In the genomic region with DNA sequence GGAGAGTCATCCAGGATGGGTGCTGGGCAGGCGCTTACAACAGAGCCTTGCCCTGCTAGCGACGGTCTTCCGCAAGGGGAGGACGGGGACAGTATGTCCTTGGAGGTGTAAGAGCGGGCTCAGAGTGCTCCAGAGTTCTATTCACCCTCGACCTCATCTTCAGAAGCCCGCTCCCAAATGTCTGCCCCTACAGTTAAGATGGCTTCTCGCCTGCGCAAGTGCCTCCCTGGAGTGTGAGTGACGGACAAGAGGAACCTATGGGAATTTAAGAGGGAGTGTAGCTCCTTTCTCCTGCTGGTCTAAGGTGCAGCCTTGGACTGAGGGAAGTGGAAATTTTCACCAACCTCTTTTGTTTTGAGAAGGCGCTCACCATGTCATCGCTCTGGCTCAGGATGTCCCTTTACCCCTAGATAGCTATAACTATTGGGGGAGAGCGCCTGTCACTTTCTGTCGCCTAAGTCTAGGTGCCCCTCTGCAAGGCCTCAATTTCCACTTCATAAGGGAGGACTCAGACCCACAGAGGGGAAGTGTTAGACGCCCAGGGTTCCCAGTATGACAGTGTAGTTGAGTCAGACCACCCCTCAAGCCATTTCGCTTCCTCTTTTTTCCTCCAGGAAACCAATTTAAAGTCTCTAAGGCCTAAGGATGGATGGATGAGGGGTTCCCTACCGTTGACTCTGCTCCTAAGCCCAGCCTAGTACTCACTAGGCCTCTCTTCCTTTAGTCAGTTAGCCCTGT, we compare ENCODE assay signal across 8 mouse cellular contexts. TPM values are rescaled to one million over a fixed set of nuclear protein-coding genes. Genes with fewer than 3 reads are reported as not detected.
A peak's percentile ranks its signal among the peaks of the same experiment; 100 is the strongest.
DNase-seq lines count a peak whose midpoint lies in the region; ATAC-seq and TF ChIP-seq lines count a peak whose summit lies in the region.

Ppm1m (minus strand) TSS at position 212 of the 738 bp plus-strand sequence.

- no peak for TF ChIP-seq CTCF in intestine, postnatal 0 days (IDR thresholded peaks at IDR 0.05; ENCODE audit: low read depth)

- ATAC-seq in kidney, embryonic 15.5 days (replicated peaks; ENCODE audit: low FRiP score) = peak; percentile 5
- no peak for ATAC-seq in intestine, postnatal 0 days
- no peak; the same call in 1 of the 2 replicates for ATAC-seq in midbrain, embryonic 12.5 days (ENCODE audit: low FRiP score, low read depth)

- peaks cover 48% of the 10 kb centered on the region for H3K4me1 ChIP-seq in kidney, embryonic 15.5 days
- peaks cover 7% of the 10 kb centered on the region; the same call in 1 of the 2 replicates for H3K4me1 ChIP-seq in intestine, postnatal 0 days (replicated peaks; ENCODE audit: control insufficient read depth, insufficient read depth, low read length)
- peaks cover 37% of the 10 kb centered on the region for H3K4me1 ChIP-seq in midbrain, embryonic 12.5 days

- DNase-seq in kidney, adult 8-10 months = no peak
- DNase-seq in adrenal gland, adult 18-20 months (ENCODE audit: low spot score in 2 of 2) = no peak
- no peak for DNase-seq in gonadal fat pad, adult 2 months (ENCODE audit: low read depth)
- DNase-seq in right cerebral cortex, postnatal 4 days = no peak
- DNase-seq in kidney, adult 11 months = no peak

- 44% methylated on average over 18 of the region's 18 CpGs for WGBS in kidney, embryonic 15.5 days
- 57% methylated on average over 18 of the region's 18 CpGs for WGBS in intestine, postnatal 0 days
- 40% methylated on average over 18 of the region's 18 CpGs for WGBS in midbrain, embryonic 12.5 days

- no peaks in the 10 kb centered on the region for H3K9me3 ChIP-seq in kidney, embryonic 15.5 days (replicated peaks)
- no peaks in the 10 kb centered on the region for H3K9me3 ChIP-seq in intestine, postnatal 0 days (ENCODE audit: control insufficient read depth)
- no peaks in the 10 kb centered on the region for H3K9me3 ChIP-seq in midbrain, embryonic 12.5 days

- no peaks in the 10 kb centered on the region for H3K27me3 ChIP-seq in kidney, embryonic 15.5 days
- no peaks in the 10 kb centered on the region for H3K27me3 ChIP-seq in intestine, postnatal 0 days (replicated peaks; ENCODE audit: control insufficient read depth, insufficient read depth, low read length)
- peaks cover 11% of the 10 kb centered on the region; the same call in 1 of the 2 replicates for H3K27me3 ChIP-seq in midbrain, embryonic 12.5 days

- peak within 1 kb of the TSS; percentile 74 for H3K4me3 ChIP-seq in kidney, embryonic 15.5 days (replicated peaks)
- H3K4me3 ChIP-seq in intestine, postnatal 0 days (ENCODE audit: low read depth, low read length) = peak within 1 kb of the TSS; percentile 63
- peak within 1 kb of the TSS; percentile 75 for H3K4me3 ChIP-seq in midbrain, embryonic 12.5 days

- peak within 1 kb of the TSS; percentile 73 for H3K4me2 ChIP-seq in kidney, embryonic 15.5 days
- peak within 1 kb of the TSS; percentile 84 for H3K4me2 ChIP-seq in intestine, postnatal 0 days (replicated peaks; ENCODE audit: low read depth)
- peak within 1 kb of the TSS; percentile 77 for H3K4me2 ChIP-seq in midbrain, embryonic 12.5 days (replicated peaks)

- peak within 1 kb of the TSS; percentile 58 for H3K27ac ChIP-seq in kidney, embryonic 15.5 days
- H3K27ac ChIP-seq in intestine, postnatal 0 days (ENCODE audit: low read depth, low read length) = no peak within 1 kb of the TSS
- H3K27ac ChIP-seq in midbrain, embryonic 12.5 days (replicated peaks) = no peak within 1 kb of the TSS; the same call in 1 of the 2 replicates

- H3K36me3 ChIP-seq in kidney, embryonic 15.5 days = peaks cover 28% of the 10 kb centered on the region
- no peaks in the 10 kb centered on the region; the same call in 1 of the 2 replicates for H3K36me3 ChIP-seq in intestine, postnatal 0 days (ENCODE audit: control insufficient read depth, insufficient read depth)
- 0 out of 2 replicates have a peak, but pooled peaks cover 6% of the 10 kb centered on the region for H3K36me3 ChIP-seq in midbrain, embryonic 12.5 days

- peak within 1 kb of the TSS; percentile 68 for H3K9ac ChIP-seq in kidney, embryonic 15.5 days
- peak within 1 kb of the TSS; percentile 67 for H3K9ac ChIP-seq in intestine, postnatal 0 days (ENCODE audit: low read depth, low read length)
- H3K9ac ChIP-seq in midbrain, embryonic 12.5 days (replicated peaks) = peak within 1 kb of the TSS; percentile 77

RNA-seq across cellular contexts. Expression of gene Ppm1m, which starts in this region (rescaled TPM):
- 49.0 and 55.1 TPM in 2 replicates for polyA plus RNA-seq in kidney, embryonic 15.5 days (2015; fragmentation: Nextera tagmentation; extraction: Ambion mirVana)
- 100 to 1,000 TPM; 105 to 110 TPM for total RNA-seq in adrenal gland, adult 18-20 months (2021)
- polyA plus RNA-seq in gonadal fat pad, adult 2 months (2012; rRNA removed) = 71.6 and 104 TPM in 2 replicates
- polyA plus RNA-seq in intestine, postnatal 0 days (2015; fragmentation: Nextera tagmentation; extraction: Ambion mirVana) = 10.0 and 10.8 TPM in 2 replicates
- 31.9 and 39.1 TPM in 2 replicates for polyA plus RNA-seq in midbrain, embryonic 12.5 days (2016; fragmentation: Nextera tagmentation; extraction: Ambion mirVana)
